Mouse (Mus musculus) urinary bladder, adult 18-20 months (tissue): ENCODE results near the gene Rab5b.
"Not testable (repeated sequence)": the region's sequence is repeated elsewhere in the genome, so short reads cannot be mapped to it uniquely, and the experiment has no call there.

Source experiments
- DNase-seq, 2 experiments: peaks; one replicate each; pipeline ENCODE4 v3.0.0; 2022; ENCODE audit warnings: low spot score in 2 of 2, mixed read lengths in 2 of 2

Gene Rab5b

GRCm38 (mm10) chr10:128695992-128696807, at the start of gene Rab5b:
Gene Rab5b (minus strand): TSS chr10:128696264.
- peak; percentile 97 to 98 for DNase-seq

DNA sequence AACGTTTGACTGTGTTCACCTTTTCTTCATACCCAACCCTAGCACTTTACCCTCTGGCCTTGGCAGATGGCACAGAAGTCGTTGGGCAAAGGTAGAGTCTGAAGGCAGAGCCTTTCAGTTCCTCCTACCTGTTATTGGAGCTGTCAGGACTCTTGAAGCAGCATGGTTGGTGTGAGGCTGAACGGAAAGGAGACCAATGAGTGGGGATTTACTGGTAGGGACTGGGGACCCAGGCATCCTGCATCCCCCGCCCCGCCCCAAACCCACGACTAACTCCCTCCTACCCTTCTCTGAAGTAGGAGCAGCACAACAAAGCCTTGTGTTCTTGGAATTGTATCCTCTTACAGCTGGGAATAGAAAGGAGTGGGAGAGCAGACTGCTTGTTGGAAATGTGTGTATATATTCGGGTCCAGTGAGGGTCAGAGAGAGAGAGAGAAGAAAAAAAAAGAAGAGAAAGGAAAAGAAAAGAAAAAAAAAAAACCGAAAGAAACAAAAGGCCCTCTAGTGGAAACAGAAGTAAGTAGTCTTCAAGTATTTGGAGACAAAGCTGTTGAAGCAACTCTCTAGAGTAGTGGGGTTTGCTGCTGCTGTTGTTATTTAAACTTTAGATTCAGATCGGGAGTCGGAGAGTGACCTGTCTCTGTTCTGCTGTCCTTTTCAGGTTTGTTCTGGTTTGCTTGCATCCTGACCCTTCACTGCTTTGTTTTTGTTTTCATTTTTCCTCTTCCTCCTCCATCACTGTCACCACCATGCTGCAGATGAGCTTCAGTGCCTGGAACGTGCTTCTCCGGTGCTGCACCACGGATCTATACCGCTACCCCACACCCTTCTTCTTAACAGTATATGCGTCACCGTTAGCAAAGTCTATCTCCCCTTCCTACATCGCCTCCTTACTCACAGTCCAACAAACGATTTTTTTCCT, 48.9 kb upstream of the Rab5b start, which contains the start of gene Dgka:
Dgka (minus strand) TSS at position 176 of the 922 bp plus-strand sequence.
- DNase-seq: peak in 1 of 2 experiments; percentile 31

DNA sequence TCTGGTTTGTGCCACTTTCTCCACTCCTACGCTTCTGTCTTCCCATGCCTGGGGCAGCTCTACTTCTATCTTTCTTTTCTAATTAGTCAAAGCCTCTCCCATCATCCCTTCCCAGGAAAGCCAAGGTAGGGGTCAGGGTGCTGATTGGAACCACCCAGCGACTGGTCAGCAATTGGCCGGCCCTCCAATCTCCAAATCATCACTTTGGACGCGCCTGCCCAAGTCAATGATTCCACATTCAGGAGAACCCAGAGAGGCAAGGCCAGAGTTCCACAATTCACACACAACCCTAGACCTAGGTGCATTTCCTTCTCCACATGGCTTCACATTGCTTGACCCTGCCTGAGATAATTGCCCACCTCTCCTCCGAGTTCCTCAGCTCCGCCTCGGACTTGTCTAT, 48.1 kb upstream of the Rab5b start:
- DNase-seq: peak in 1 of 2 experiments; percentile 16

DNA sequence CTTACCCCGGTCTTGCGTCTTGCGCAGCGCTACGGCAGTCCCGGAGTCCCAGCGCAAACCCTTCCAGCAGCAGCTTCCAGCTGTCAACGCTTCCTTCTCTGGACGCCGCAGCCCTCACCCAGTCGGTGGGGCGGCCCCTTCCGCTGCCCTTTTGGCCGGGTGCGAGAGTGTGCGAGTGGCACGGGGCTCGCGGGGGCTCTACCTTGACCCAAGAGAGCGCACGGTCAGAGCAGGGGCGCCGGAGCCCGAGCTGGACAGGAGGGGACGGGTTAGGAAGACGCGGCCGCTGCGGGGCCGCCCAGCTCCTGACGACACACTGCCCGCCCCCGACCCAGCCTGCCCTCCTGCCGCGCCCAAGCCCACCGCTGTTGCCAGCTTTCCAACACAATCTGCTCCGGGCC, 47.7 kb upstream of the Rab5b start:
- peak; percentile 66 to 76 for DNase-seq

DNA sequence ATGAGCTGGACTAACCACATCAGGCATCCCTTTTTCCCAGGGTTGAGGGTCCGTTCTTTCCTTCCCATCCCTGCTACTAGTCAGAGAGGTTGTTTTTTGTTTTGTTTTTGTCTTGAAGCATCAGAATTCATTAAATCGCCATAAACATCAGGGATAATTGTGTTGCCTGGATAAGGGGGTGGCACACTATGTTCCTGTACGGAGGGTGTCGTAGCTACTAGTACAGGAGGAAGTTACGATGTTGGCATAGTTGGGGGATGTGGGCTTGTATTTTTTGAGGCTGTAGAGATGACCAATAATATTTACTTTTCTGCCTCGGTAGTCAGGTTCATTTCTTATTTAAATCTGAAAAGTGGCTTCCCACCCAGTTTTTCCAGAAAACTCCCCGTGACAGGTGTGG, 47.2 kb upstream of the Rab5b start:
- DNase-seq: no peak

GRCm38 (mm10) chr10:128742616-128743015, 46.6 kb upstream of the Rab5b start:
- peak; percentile 38 to 42 for DNase-seq

DNA sequence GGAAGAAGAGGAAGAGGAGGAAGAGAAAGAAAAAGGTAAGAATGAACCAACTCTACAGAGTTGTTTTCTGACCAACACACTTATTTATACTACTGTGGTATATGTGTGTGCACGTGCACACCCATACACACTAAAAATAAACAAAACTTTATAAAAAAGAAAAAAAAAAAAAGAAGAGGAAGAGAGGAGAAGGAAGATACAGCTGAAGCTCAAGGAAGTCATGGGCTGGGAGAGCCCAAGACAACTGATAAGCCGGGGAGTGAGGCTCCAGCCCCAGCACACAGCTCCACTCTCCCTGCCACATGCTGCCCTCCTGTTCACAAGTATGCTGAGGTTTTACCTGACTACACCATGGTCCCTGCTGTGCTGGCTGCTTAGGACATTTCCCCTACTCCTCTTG, 44.2 kb upstream of the Rab5b start:
- no peak for DNase-seq

GRCm38 (mm10) chr10:128737435-128737834, 41.4 kb upstream of the Rab5b start:
- no peak for DNase-seq

DNA sequence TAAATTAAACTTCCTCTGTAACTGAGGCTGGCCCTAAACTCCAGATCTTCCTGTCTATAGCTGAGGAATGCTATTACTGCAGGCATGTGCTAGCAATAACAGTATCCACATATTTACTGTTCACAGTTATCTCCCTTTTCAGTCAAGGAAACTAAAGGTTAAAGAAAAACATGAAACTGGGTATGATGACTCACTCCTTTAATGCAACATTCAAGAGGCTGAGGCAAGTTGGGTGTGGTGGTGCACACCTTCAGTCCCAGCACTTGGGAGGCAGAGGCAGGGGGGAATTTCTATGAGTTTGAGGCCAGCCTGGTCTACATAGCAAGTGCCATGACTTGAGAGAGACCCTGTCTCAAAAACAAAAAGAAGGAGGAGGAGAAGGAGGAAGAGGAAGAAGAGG, 35.9 kb upstream of the Rab5b start:
- no peak for DNase-seq

DNA sequence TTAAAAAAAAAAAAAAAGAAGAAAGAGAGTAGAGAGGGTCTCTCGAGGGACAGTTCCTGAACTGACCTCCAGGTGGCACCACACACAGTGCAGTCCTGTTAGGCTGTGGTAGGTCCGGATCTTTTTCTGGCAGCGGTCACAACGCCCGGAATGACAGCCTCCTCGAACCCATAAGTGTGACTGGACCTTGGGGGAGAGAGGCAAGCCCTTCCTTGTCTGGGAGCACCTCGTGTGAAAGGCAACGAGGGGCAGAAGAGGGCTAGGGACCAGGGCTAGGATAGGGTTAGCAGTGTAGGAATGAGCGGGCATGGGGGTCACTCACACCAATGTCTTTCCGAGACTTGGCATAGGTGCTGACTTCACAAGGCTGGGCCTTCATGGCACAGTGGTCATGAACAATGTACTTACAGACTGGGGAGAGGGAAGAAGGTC, 35.0 kb upstream of the Rab5b start:
- DNase-seq: peak; percentile 33 to 51

DNA sequence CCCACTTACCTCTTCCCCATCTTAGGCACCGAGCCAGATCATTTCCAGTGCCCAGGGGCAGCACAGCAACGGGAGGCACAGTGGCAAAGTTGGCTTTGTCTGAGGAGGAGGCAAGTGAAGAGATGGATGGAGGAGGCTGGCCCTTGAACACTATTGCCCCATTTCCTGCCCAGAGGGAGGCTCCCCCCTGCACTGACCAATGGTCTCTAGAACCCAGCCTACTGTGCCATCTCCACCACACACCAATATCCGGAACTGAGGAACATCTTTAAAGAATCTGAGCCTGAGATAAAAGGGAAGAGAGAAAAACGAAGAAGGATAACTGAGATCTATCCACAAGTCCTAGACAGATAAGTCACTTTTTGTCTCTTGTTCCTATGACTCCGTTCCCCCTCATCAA, 32.0 kb upstream of the Rab5b start:
- no peak for DNase-seq

DNA sequence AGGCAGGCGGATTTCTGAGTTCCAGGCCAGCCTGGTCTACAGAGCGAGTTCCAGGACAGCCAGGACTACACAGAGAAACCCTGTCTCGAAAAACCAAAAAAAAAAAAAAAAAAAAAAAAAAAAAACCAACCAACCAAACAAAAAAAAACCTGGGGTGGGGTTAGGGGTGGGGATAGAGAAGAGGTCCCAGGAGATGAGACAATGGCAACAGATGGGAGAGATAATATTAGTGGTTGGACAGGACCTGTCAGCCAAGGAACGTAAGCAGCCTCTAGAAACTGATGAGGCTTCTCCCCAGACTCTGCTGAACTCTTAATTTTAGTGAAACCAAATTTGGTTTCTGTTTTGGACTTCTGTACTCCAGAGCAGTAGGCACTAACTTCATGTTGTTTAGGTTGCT, 29.4 kb upstream of the Rab5b start:
- not testable (repeated sequence) for DNase-seq

DNA sequence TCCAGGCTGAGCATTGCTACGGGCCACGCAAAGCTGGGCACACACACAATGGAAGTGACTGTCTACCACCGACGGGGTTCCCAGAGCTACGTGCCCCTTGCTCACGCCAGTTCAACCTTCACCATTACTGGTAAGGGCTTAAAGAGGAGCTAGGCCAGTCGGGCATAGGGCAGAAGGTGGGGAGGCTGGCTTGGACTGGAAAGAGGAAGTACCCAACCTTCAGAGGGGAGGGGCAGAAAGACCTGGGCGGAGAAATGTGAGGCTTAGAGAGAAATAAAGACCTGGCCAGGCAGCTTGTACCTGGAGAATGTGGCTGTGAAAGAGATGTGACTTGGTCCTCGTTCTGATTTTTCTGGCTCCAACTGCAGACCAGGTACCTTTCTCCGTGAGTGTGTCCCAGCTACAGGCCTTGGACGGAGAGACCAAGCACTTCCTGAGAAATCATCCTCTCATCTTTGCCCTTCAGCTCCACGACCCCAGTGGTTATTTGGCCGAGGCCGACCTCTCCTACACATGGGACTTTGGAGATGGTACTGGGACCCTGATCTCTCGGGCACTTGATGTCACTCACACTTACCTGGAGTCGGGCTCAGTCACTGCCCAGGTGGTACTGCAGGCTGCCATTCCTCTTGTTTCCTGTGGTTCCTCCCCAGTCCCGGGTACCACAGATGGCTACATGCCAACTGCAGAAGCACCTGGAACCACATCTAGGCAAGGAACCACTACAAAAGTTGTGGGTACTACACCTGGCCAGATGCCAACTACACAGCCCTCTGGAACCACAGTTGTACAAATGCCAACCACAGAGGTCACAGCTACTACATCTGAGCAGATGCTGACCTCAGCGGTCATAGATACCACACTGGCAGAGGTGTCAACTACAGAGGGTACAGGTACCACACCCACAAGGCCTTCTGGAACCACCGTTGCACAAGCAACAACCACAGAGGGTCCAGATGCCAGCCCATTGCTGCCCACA, 19.8 kb upstream of the Rab5b start:
- DNase-seq: no peak

GRCm38 (mm10) chr10:128711318-128711717, 15.3 kb upstream of the Rab5b start:
- not testable (repeated sequence) for DNase-seq

GRCm38 (mm10) chr10:128705317-128705693, 9.2 kb upstream of the Rab5b start:
- DNase-seq: peak in 1 of 2 experiments; percentile 14

GRCm38 (mm10) chr10:128704491-128705316, 8.6 kb upstream of the Rab5b start, which contains the start of gene Cdk2:
Gene Cdk2 (minus strand): TSS chr10:128705031.
- DNase-seq: peak; percentile 87 to 93

GRCm38 (mm10) chr10:128703895-128704294, 7.8 kb upstream of the Rab5b start, which contains the start of gene Pmel:
Gene Pmel (plus strand): TSS chr10:128704195.
- no peak for DNase-seq

GRCm38 (mm10) chr10:128702328-128703007, 6.4 kb upstream of the Rab5b start:
- no peak for DNase-seq

- DNase-seq: no peak
These were observed 4.6 kb upstream of the Rab5b start for GRCm38 (mm10) chr10:128700712-128701111.

GRCm38 (mm10) chr10:128699611-128700010, 3.5 kb upstream of the Rab5b start:
- DNase-seq: no peak
